Mouse (Mus musculus): ENCODE data around the gene Hnf1a.

DNA sequence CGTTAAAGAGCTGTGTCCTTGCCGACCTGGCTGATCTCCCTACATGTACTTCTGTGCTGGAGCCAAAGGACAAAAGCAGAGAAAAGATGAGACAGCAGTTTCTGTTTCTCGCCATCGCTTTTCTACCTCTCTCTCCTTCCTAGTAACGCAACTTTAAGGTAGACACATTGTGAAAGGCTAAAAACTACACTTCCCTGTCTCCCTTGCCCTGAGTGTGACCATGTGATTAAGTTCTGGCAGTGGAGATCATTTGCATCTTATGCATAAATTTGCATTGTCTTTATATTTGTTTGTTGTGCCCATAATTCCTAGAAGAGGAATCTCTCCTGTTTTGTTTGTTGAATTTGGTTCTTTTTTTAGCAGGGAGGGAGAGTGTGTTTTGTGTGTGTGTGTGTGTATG lies 55.0 kb downstream of the Hnf1a start:
- TF ChIP-seq CTCF (IDR thresholded peaks at IDR 0.05; ENCODE audit: low read depth, low read length): no peak
- TF ChIP-seq GATA2 (IDR thresholded peaks at IDR 0.05; ENCODE audit: borderline replicate concordance, low read depth, low read length): no peak
- TF ChIP-seq TAL1 (conservative IDR thresholded peaks at IDR 0.05; ENCODE audit: low read depth, low read length): no peak

Measured in G1E (cell line).